Comparison of ENCODE assay signal across 8 mouse cellular contexts in the genomic region with DNA sequence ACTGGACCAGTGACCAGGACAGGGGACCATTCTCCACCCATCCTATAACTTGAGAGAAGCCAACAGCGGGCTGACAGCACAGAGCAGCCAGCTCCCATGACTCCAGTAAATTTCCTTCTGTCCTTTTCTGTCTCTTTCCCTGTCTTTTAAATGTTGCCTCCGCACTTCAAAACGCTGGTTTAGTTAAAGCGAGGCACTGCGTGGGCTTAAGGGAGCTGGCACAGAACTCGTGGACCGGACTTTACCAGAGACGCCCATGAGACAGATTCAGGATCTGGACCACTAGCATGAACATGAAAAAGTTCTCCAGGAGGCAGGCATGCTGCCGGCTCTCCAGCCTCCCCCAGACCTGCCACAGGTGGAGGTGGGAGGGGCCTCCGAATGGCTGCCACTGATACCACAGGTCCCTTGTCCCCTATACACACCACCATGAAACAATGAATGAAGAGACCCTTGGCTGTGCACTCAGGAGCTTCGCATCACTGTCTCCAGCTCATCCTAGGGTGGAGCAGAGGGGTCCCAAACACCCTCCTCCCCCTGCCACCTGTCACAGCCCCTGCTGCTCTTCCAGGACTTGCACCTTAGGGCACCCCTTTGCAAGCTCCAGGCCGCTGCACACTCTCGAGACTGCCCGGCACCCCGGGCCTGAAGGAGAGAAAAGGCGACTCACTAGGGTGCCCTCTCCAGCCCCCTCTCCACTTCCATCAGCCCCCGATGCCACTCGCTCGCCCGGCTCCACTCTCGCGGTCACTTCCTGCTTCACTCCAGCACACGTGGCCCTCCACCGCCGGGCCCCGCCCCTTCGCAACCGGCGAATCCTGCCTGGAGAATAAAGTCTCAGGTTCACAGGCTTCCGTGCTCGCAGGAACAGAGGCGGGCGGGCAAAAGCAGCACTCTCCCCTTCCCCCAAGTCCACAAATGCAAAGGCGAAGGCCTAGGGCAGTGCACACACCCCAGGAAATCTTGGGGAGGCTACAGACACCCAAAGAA. TPM values are rescaled to one million over a fixed set of nuclear protein-coding genes. Genes with fewer than 3 reads are reported as not detected.
DNase-seq lines count a peak whose midpoint lies in the region; ATAC-seq and TF ChIP-seq lines count a peak whose summit lies in the region.

No protein-coding gene starts in this region.

- no peak for TF ChIP-seq POLR2A in limb, embryonic 14.5 days (IDR thresholded peaks at IDR 0.05; ENCODE audit: borderline replicate concordance, extremely low read depth, insufficient read depth, insufficient read length)
- TF ChIP-seq POLR2A in spleen, adult 2 months (IDR thresholded peaks at IDR 0.05; ENCODE audit: low read depth, low read length): no peak

- no peaks in the 10 kb centered on the region for H3K9me3 ChIP-seq in embryonic facial prominence, embryonic 13.5 days
- H3K9me3 ChIP-seq in limb, embryonic 14.5 days (ENCODE audit: control insufficient read depth, low read length): no peaks in the 10 kb centered on the region
- H3K9me3 ChIP-seq in midbrain, embryonic 16.5 days (replicated peaks; ENCODE audit: control insufficient read depth, low read length, poor library complexity, severe bottlenecking): no peaks in the 10 kb centered on the region

- H3K9ac ChIP-seq in embryonic facial prominence, embryonic 13.5 days: peak overlapping the region; percentile 71
- H3K9ac ChIP-seq in limb, embryonic 14.5 days (ENCODE audit: low read depth, low read length, severe bottlenecking): peak overlapping the region; percentile 57
- peak overlapping the region; percentile 76 for H3K9ac ChIP-seq in midbrain, embryonic 16.5 days (ENCODE audit: low read depth, low read length)

- H3K27me3 ChIP-seq in embryonic facial prominence, embryonic 13.5 days: no peaks in the 10 kb centered on the region
- H3K27me3 ChIP-seq in limb, embryonic 14.5 days (ENCODE audit: control insufficient read depth, insufficient read depth, low read length): no peaks in the 10 kb centered on the region
- H3K27me3 ChIP-seq in midbrain, embryonic 16.5 days (ENCODE audit: control insufficient read depth, insufficient read depth, low read depth, low read length): no peaks in the 10 kb centered on the region
- H3K27me3 ChIP-seq in spleen, adult 2 months (ENCODE audit: control insufficient read depth, insufficient read depth, low read length): no peaks in the 10 kb centered on the region

- peak; percentile 90 for DNase-seq in 416B (ENCODE audit: low read depth)
- peak; percentile 35 to 62 for DNase-seq in adrenal gland, postnatal 4 days (ENCODE audit: low spot score in 2 of 2)
- DNase-seq in heart, adult 9 months (ENCODE audit: low spot score in 2 of 2): peak; percentile 50 to 53
- peak; percentile 82 for DNase-seq in kidney, adult 9 months
- peak; percentile 81 for DNase-seq in limb, embryonic 14.5 days (ENCODE audit: low spot score)
- DNase-seq in spleen, adult 2 months (ENCODE audit: low read depth in 1 of 2, low spot score in 2 of 2): peak; percentile 42 to 59

- ATAC-seq in embryonic facial prominence, embryonic 13.5 days (ENCODE audit: insufficient number of reproducible peaks, insufficient read depth, low FRiP score, low TSS enrichment, low read depth): peak; percentile 84
- ATAC-seq in limb, embryonic 14.5 days (ENCODE audit: low FRiP score, low read depth): peak; percentile 87
- peak; percentile 88 for ATAC-seq in midbrain, embryonic 16.5 days

- peaks cover 9% of the 10 kb centered on the region; the same call in 1 of the 2 replicates for H3K4me1 ChIP-seq in embryonic facial prominence, embryonic 13.5 days
- H3K4me1 ChIP-seq in limb, embryonic 14.5 days (ENCODE audit: control insufficient read depth, insufficient read depth, low read length): 0 out of 2 replicates have a peak, but pooled peaks cover 2% of the 10 kb centered on the region
- H3K4me1 ChIP-seq in midbrain, embryonic 16.5 days (ENCODE audit: control insufficient read depth, insufficient read depth, low read length): peaks cover 12% of the 10 kb centered on the region
- no peaks in the 10 kb centered on the region for H3K4me1 ChIP-seq in spleen, adult 2 months (ENCODE audit: control insufficient read depth, insufficient read depth, insufficient read length)

- no peak for TF ChIP-seq CTCF in spleen, adult 2 months (IDR thresholded peaks at IDR 0.05; ENCODE audit: extremely low read depth, insufficient read depth, insufficient read length, insufficient replicate concordance)

- 7% methylated on average over 34 of the region's 34 CpGs for WGBS in embryonic facial prominence, embryonic 13.5 days
- 8% methylated on average over 32 of the region's 34 CpGs for WGBS in limb, embryonic 14.5 days
- 8% methylated on average over 34 of the region's 34 CpGs for WGBS in midbrain, embryonic 16.5 days
- whole genome bisulfite sequencing in spleen, adult 2 months: 7% methylated on average over 34 of the region's 34 CpGs

- no peaks in the 10 kb centered on the region for H3K36me3 ChIP-seq in embryonic facial prominence, embryonic 13.5 days
- H3K36me3 ChIP-seq in limb, embryonic 14.5 days (ENCODE audit: control insufficient read depth, insufficient read depth, low read length): no peaks in the 10 kb centered on the region
- H3K36me3 ChIP-seq in midbrain, embryonic 16.5 days (ENCODE audit: control insufficient read depth, insufficient read depth, low read length): no peaks in the 10 kb centered on the region
- no peaks in the 10 kb centered on the region for H3K36me3 ChIP-seq in spleen, adult 2 months (ENCODE audit: control insufficient read depth, insufficient read depth, low read length)

- H3K27ac ChIP-seq in embryonic facial prominence, embryonic 13.5 days: no peak overlapping the region
- H3K27ac ChIP-seq in limb, embryonic 14.5 days (replicated peaks; ENCODE audit: low read depth, low read length): no peak overlapping the region
- no peak overlapping the region for H3K27ac ChIP-seq in midbrain, embryonic 16.5 days (ENCODE audit: low read length)
- no peak overlapping the region for H3K27ac ChIP-seq in spleen, adult 2 months (ENCODE audit: insufficient read depth, low read length)

- peak overlapping the region; percentile 57 for H3K4me3 ChIP-seq in embryonic facial prominence, embryonic 13.5 days
- H3K4me3 ChIP-seq in limb, embryonic 14.5 days (replicated peaks; ENCODE audit: low read length): peak overlapping the region; percentile 47
- peak overlapping the region; percentile 62 for H3K4me3 ChIP-seq in midbrain, embryonic 16.5 days (ENCODE audit: low read depth, low read length)
- peak overlapping the region; percentile 65 for H3K4me3 ChIP-seq in spleen, adult 2 months (ENCODE audit: extremely low read depth, insufficient read depth, insufficient read length)

- H3K4me2 ChIP-seq in embryonic facial prominence, embryonic 13.5 days: peak overlapping the region; percentile 84
- peak overlapping the region; percentile 85 for H3K4me2 ChIP-seq in limb, embryonic 14.5 days (replicated peaks; ENCODE audit: low read depth, low read length, severe bottlenecking)
- peak overlapping the region; percentile 94 for H3K4me2 ChIP-seq in midbrain, embryonic 16.5 days (ENCODE audit: low read length)

RNA-seq across cellular contexts. Expression of a gene that starts 53.8 kb away (rescaled TPM):
- total RNA-seq in adrenal gland, postnatal 4 days (2021): 1 to 10 TPM; 3.6 to 4.8 TPM
- polyA plus RNA-seq in embryonic facial prominence, embryonic 13.5 days (2015; fragmentation: Nextera tagmentation; extraction: Ambion mirVana): 1.3 and 1.5 TPM in 2 replicates
- polyA plus RNA-seq in limb, embryonic 14.5 days (2012; rRNA removed): 1.1 and 1.6 TPM in 2 replicates
- polyA plus RNA-seq in limb, embryonic 14.5 days (2014; fragmentation: Nextera tagmentation; extraction: Ambion mirVana): 0.91 and 1.5 TPM in 2 replicates
- polyA plus RNA-seq in midbrain, embryonic 16.5 days (2015; fragmentation: Nextera tagmentation; extraction: Ambion mirVana): 15.5 and 17.3 TPM in 2 replicates
- polyA plus RNA-seq in spleen, adult 2 months (2012; rRNA removed): 0.19 and 0.25 TPM in 2 replicates
